Mouse (Mus musculus): Measurements from ENCODE around the gene Prdm4. TPM values are rescaled to one million over a fixed set of nuclear protein-coding genes. Genes with fewer than 3 reads are reported as not detected.
A peak's percentile ranks its signal among the peaks of the same experiment; 100 is the strongest.

Prdm4 gene
- polyA plus RNA-seq (2016; fragmentation: Nextera tagmentation; extraction: Ambion mirVana): 13.0 and 14.2 TPM in 2 replicates

- peak; percentile 99 for ATAC-seq
- Histone ChIP-seq H3K36me3 (peaks cover 29% of the 10 kb centered on the region), H3K4me1 (peaks cover 20% of the 10 kb centered on the region), H3K27ac (peak within 1 kb of the TSS; percentile 91), H3K9ac (peak within 1 kb of the TSS; percentile 88), H3K4me2 (peak within 1 kb of the TSS; percentile 95), H3K4me3 (peak within 1 kb of the TSS; percentile 92), H3K27me3 (replicated peaks) (peaks cover 21% of the 10 kb centered on the region; the same call in 1 of the 2 replicates), H3K9me3 (replicated peaks) (no peaks in the 10 kb centered on the region)
- WGBS (ENCODE audit: insufficient replicate concordance): under 1% methylated on average over 87 of the region's 90 CpGs
Measured at GRCm38 (mm10) chr10:85916498-85917309, at the start of gene Prdm4. Gene Prdm4 (minus strand): TSS chr10:85917142.

- Histone ChIP-seq H3K27ac (no peak overlapping the region), H3K36me3 (no peaks in the 10 kb centered on the region), H3K27me3 (replicated peaks) (peaks cover 22% of the 10 kb centered on the region), H3K9ac (no peak overlapping the region), H3K9me3 (replicated peaks) (no peaks in the 10 kb centered on the region), H3K4me1 (no peaks in the 10 kb centered on the region), H3K4me2 (no peak overlapping the region), H3K4me3 (no peak overlapping the region)
- ATAC-seq: no peak
- WGBS (ENCODE audit: insufficient replicate concordance): 35% methylated on average over 2 of the region's 2 CpGs
Measured at GRCm38 (mm10) chr10:85966476-85966875, 49.5 kb upstream of the Prdm4 start.

- no peaks in the 10 kb centered on the region for H3K4me1 ChIP-seq
- H3K4me3 ChIP-seq: no peak overlapping the region
- peaks cover 26% of the 10 kb centered on the region for H3K27me3 ChIP-seq (replicated peaks)
- no peak overlapping the region for H3K9ac ChIP-seq
- H3K27ac ChIP-seq: no peak overlapping the region
- H3K36me3 ChIP-seq: no peaks in the 10 kb centered on the region
- 70% methylated on average over 7 of the region's 7 CpGs for WGBS (ENCODE audit: insufficient replicate concordance)
- ATAC-seq: no peak
- H3K4me2 ChIP-seq: no peak overlapping the region
- no peaks in the 10 kb centered on the region for H3K9me3 ChIP-seq (replicated peaks)
Measured at GRCm38 (mm10) chr10:85964316-85964715, 47.4 kb upstream of the Prdm4 start.

- no peak overlapping the region for H3K9ac ChIP-seq
- peaks cover 26% of the 10 kb centered on the region for H3K27me3 ChIP-seq (replicated peaks)
- H3K27ac ChIP-seq: no peak overlapping the region
- ATAC-seq: no peak
- peaks cover 3% of the 10 kb centered on the region; the same call in 1 of the 2 replicates for H3K4me1 ChIP-seq
- no peak overlapping the region for H3K4me2 ChIP-seq
- no peaks in the 10 kb centered on the region for H3K9me3 ChIP-seq (replicated peaks)
- no peaks in the 10 kb centered on the region for H3K36me3 ChIP-seq
- 57% methylated on average over 9 of the region's 9 CpGs for WGBS (ENCODE audit: insufficient replicate concordance)
- no peak overlapping the region for H3K4me3 ChIP-seq
Measured at GRCm38 (mm10) chr10:85962897-85963296, 46.0 kb upstream of the Prdm4 start.

GRCm38 (mm10) chr10:85957464-85957950 is 40.6 kb upstream of the Prdm4 start, which contains the start of gene Rtcb:
Gene Rtcb (minus strand): TSS chr10:85957823.
- Histone ChIP-seq H3K4me3 (peak within 1 kb of the TSS; percentile 93), H3K9ac (peak within 1 kb of the TSS; percentile 91), H3K4me1 (peaks cover 14% of the 10 kb centered on the region), H3K36me3 (peaks cover 30% of the 10 kb centered on the region), H3K9me3 (replicated peaks) (no peaks in the 10 kb centered on the region), H3K27ac (peak within 1 kb of the TSS; percentile 76), H3K4me2 (peak within 1 kb of the TSS; percentile 85), H3K27me3 (replicated peaks) (peaks cover 4% of the 10 kb centered on the region; the same call in 1 of the 2 replicates)
- ATAC-seq: peak; percentile 93
- WGBS (ENCODE audit: insufficient replicate concordance): under 1% methylated on average over 38 of the region's 38 CpGs

- H3K9me3 ChIP-seq (replicated peaks): no peaks in the 10 kb centered on the region
- H3K4me2 ChIP-seq: peak overlapping the region; percentile 85
- peaks cover 4% of the 10 kb centered on the region; the same call in 1 of the 2 replicates for H3K27me3 ChIP-seq (replicated peaks)
- peaks cover 14% of the 10 kb centered on the region for H3K4me1 ChIP-seq
- H3K4me3 ChIP-seq: peak overlapping the region; percentile 93
- WGBS (ENCODE audit: insufficient replicate concordance): 1% methylated on average over 20 of the region's 20 CpGs
- peak overlapping the region; percentile 91 for H3K9ac ChIP-seq
- H3K27ac ChIP-seq: peak overlapping the region; percentile 76
- peaks cover 36% of the 10 kb centered on the region for H3K36me3 ChIP-seq
- ATAC-seq: 0 out of 2 replicates have a peak, but pooled peaks have one; percentile 28
Measured at GRCm38 (mm10) chr10:85956871-85957419, 40.0 kb upstream of the Prdm4 start.

GRCm38 (mm10) chr10:85954429-85954828 is 37.5 kb upstream of the Prdm4 start:
- no peak for ATAC-seq
- Histone ChIP-seq H3K4me2 (no peak overlapping the region), H3K4me1 (peaks cover 14% of the 10 kb centered on the region), H3K9ac (no peak overlapping the region), H3K4me3 (no peak overlapping the region), H3K36me3 (peaks cover 60% of the 10 kb centered on the region), H3K27ac (no peak overlapping the region), H3K27me3 (replicated peaks) (no peaks in the 10 kb centered on the region), H3K9me3 (replicated peaks) (no peaks in the 10 kb centered on the region)
- 67% methylated on average over 2 of the region's 2 CpGs for WGBS (ENCODE audit: insufficient replicate concordance)

- no peak overlapping the region for H3K9ac ChIP-seq
- no peak overlapping the region for H3K27ac ChIP-seq
- H3K4me1 ChIP-seq: peaks cover 14% of the 10 kb centered on the region
- no peak for ATAC-seq
- peaks cover 70% of the 10 kb centered on the region for H3K36me3 ChIP-seq
- H3K9me3 ChIP-seq (replicated peaks): no peaks in the 10 kb centered on the region
- no peak overlapping the region for H3K4me2 ChIP-seq
- H3K4me3 ChIP-seq: no peak overlapping the region
- H3K27me3 ChIP-seq (replicated peaks): no peaks in the 10 kb centered on the region
- 72% methylated on average over 3 of the region's 3 CpGs for WGBS (ENCODE audit: insufficient replicate concordance)
Measured at GRCm38 (mm10) chr10:85953401-85953800, 36.5 kb upstream of the Prdm4 start.

- no peak overlapping the region for H3K9ac ChIP-seq
- H3K4me2 ChIP-seq: no peak overlapping the region
- 78% methylated on average over 6 of the region's 6 CpGs for WGBS (ENCODE audit: insufficient replicate concordance)
- peaks cover 82% of the 10 kb centered on the region for H3K36me3 ChIP-seq
- H3K9me3 ChIP-seq (replicated peaks): no peaks in the 10 kb centered on the region
- no peaks in the 10 kb centered on the region for H3K27me3 ChIP-seq (replicated peaks)
- H3K27ac ChIP-seq: no peak overlapping the region
- peaks cover 9% of the 10 kb centered on the region for H3K4me1 ChIP-seq
- H3K4me3 ChIP-seq: no peak overlapping the region
- ATAC-seq: no peak
Measured at GRCm38 (mm10) chr10:85951765-85952443, 35.0 kb upstream of the Prdm4 start.

- Histone ChIP-seq H3K27ac (no peak overlapping the region), H3K9ac (no peak overlapping the region), H3K4me3 (no peak overlapping the region), H3K4me2 (no peak overlapping the region), H3K9me3 (replicated peaks) (no peaks in the 10 kb centered on the region), H3K27me3 (replicated peaks) (no peaks in the 10 kb centered on the region), H3K4me1 (no peaks in the 10 kb centered on the region), H3K36me3 (peaks cover 96% of the 10 kb centered on the region)
- WGBS (ENCODE audit: insufficient replicate concordance): 89% methylated on average over 8 of the region's 8 CpGs
- ATAC-seq: no peak
Measured at GRCm38 (mm10) chr10:85948483-85949196, 31.7 kb upstream of the Prdm4 start.

- 86% methylated on average over 6 of the region's 6 CpGs for WGBS (ENCODE audit: insufficient replicate concordance)
- H3K4me1 ChIP-seq: no peaks in the 10 kb centered on the region
- H3K4me2 ChIP-seq: no peak overlapping the region
- H3K9me3 ChIP-seq (replicated peaks): no peaks in the 10 kb centered on the region
- H3K36me3 ChIP-seq: peaks cover 56% of the 10 kb centered on the region
- no peak overlapping the region for H3K4me3 ChIP-seq
- no peaks in the 10 kb centered on the region for H3K27me3 ChIP-seq (replicated peaks)
- H3K27ac ChIP-seq: no peak overlapping the region
- ATAC-seq: no peak
- H3K9ac ChIP-seq: no peak overlapping the region
Measured at GRCm38 (mm10) chr10:85936280-85936965, 19.5 kb upstream of the Prdm4 start.
